Mouse (Mus musculus): Measurements from ENCODE around the gene Rasgef1b. TPM values are rescaled to one million over a fixed set of nuclear protein-coding genes. Genes with fewer than 3 reads are reported as not detected.
"Not testable (repeated sequence)": the region's sequence is repeated elsewhere in the genome, so short reads cannot be mapped to it uniquely, and the experiment has no call there.

Gene Rasgef1b
- total RNA-seq, 2 experiments from 2014 or later, result 0.36 to 0.37 TPM

DNA sequence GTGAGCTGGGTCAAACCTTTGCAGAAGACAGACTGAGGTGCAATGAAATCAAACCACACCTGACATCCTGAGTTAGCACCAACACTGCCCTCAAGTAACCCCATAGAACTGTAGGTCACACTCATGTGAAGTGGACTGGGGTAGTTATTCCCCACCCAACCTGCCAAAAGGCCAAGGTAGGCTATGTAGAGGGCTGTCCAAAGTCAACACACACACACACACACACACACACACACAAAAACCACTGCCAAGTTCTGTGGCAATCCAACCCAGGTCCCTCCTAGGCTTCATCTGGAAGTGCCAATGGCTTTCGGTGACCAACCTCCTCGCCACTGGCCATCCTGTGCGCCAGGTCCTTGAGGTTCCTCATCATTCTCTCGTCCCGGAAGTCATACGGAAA, 488.4 kb downstream of the Rasgef1b start:
- intact Hi-C loops (cut with DNase I), result loop anchor here (10.0 kb wide), 1 partner anchor 464 kb away; no protein-coding TSS in a partner anchor

GRCm38 (mm10) chr5:99239677-99240076, 489.2 kb downstream of the Rasgef1b start:
- intact Hi-C loops (cut with DNase I), result loop anchor here (10.0 kb wide), 1 partner anchor 465 kb away; no protein-coding TSS in a partner anchor

More for the DNA sequence above, 488.4 kb downstream of the Rasgef1b start:
- DNase-seq, result no peak

DNA sequence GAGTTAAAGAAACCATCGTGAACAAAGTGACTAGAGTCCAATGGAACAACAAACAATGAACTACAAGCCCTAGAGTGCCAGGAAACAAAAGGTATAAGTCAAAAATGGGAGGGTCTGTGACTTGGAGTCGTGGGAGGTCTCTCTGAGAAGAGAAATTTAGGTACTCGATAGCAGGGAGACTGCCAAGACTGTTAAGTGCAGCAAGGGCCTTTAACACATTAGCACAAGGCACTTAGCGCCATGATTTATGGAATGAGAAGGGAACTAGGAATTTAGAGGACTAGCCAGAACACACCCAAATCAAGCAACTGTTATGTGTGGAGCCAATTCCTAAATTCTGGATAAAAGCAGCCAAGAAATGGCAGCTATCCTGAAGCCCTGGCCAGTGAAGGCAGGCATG, 490.7 kb downstream of the Rasgef1b start:
- DNase-seq, result no peak
- intact Hi-C loops (cut with DNase I), result no loop called here

More at GRCm38 (mm10) chr5:99239677-99240076, 489.2 kb downstream of the Rasgef1b start:
- no peak for DNase-seq

DNA sequence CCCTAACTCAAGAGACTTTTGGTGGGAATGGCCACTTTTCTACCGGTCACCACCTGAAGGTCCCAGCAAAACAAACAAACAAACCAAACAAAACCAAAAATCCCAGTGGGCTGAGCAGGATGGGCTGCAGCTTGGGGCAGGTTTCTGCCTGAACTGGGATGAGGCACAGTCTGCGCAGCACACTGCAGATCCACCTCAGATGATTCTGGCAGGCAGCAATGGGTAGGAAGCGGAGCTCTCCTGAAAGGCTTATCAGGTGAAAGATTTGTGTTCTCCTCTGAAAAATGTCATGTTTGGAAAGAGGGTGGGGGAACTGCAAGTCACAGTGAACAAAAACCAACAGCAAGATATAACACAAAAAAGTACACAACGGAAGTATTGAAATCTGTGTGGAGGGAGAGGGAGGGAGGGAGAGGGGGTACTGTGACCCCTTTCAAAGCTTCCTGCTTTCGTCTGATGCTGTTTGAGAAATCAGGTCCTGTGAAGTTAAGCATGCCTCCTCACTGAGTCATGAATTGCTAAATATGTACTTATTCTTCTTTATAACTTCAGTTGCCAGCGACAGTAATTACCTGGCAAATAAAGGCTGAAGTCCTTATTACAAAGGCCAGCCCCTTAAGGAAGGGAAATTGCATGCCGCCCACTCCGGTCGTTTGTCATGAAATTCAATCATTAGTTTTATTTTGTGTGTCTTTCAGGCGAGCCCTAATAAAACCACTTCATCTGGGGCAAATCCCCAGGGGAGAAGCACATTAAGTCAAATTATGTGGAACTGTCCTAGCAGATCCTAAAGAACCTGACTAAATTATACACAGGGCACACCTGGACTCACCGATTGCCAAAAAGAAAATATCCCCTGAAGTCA, 491.7 kb downstream of the Rasgef1b start:
- no peak for DNase-seq
- intact Hi-C loops (cut with DNase I), result no loop called here

GRCm38 (mm10) chr5:99236431-99236830, 492.4 kb downstream of the Rasgef1b start:
- intact Hi-C loops (cut with DNase I), result no loop called here
- no peak for DNase-seq

GRCm38 (mm10) chr5:99234275-99234674, 494.6 kb downstream of the Rasgef1b start:
- no peak for DNase-seq
- intact Hi-C loops (cut with DNase I), result no loop called here

DNA sequence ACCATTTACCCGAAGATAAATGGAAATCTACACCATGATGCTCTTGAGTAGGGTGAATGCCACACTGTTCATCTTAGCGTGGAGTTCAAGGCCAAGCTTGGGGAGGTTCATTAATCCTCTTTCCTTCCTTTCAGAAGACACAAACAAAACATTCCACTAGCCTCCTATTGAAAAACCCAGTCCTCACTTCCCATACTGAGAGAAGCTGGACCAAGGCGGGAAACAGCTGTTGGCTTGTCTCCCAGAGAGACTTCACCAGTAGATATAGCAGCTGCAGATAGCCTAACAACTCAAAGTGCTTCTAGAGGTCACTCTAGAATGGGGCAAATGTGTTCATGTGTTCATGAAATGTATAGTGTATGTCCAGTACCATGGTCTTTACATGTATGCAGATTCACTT, 495.7 kb downstream of the Rasgef1b start:
- intact Hi-C loops (cut with DNase I), result no loop called here
- no peak for DNase-seq

GRCm38 (mm10) chr5:99232410-99232809, 496.5 kb downstream of the Rasgef1b start:
- intact Hi-C loops (cut with DNase I), result no loop called here
- no peak for DNase-seq

DNA sequence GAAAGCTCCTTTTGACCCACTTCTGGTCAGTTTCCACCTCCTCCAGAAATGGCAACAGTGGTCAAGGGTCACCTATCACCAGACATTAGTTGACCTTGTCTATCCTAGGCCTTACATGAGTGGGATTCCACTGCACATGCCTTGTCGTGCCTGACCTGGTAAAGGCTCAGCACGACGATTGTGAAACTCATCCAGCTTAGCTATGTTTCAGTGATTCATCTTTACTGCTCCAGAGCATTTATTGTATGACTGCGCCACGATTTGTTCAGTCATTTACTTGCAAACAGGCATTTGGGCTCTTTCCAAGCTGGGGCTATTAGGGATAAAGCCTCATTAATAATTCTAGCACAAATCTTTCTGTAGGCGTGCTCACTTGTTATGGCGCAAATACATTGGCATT, 498.4 kb downstream of the Rasgef1b start:
- DNase-seq, result no peak
- intact Hi-C loops (cut with DNase I), result no loop called here

GRCm38 (mm10) chr5:99227361-99227760, 501.5 kb downstream of the Rasgef1b start:
- no peak for DNase-seq
- intact Hi-C loops (cut with DNase I), result no loop called here

- DNase-seq, result no peak
- intact Hi-C loops (cut with DNase I), result no loop called here
Observed at GRCm38 (mm10) chr5:99224571-99225011, 504.3 kb downstream of the Rasgef1b start.

GRCm38 (mm10) chr5:99223869-99224498, 504.9 kb downstream of the Rasgef1b start:
- DNase-seq, result no peak
- intact Hi-C loops (cut with DNase I), result no loop called here

GRCm38 (mm10) chr5:99218385-99218784, 510.5 kb downstream of the Rasgef1b start:
- intact Hi-C loops (cut with DNase I), result no loop called here
- DNase-seq, result no peak

GRCm38 (mm10) chr5:99216588-99217152, 512.2 kb downstream of the Rasgef1b start:
- intact Hi-C loops (cut with DNase I); DNase-seq: not testable (repeated sequence)

- DNase-seq, result no peak
- intact Hi-C loops (cut with DNase I), result no loop called here
Observed at GRCm38 (mm10) chr5:99215207-99216157, 513.4 kb downstream of the Rasgef1b start.

- DNase-seq, result no peak
- intact Hi-C loops (cut with DNase I), result no loop called here
Observed at GRCm38 (mm10) chr5:99214400-99214799, 514.5 kb downstream of the Rasgef1b start.

GRCm38 (mm10) chr5:99213211-99213610, 515.7 kb downstream of the Rasgef1b start:
- intact Hi-C loops (cut with DNase I), result no loop called here
- no peak for DNase-seq

- no peak for DNase-seq
- intact Hi-C loops (cut with DNase I), result loop anchor here (2.0 to 5.0 kb wide), 2 partner anchors 375 to 694 kb away; no protein-coding TSS in a partner anchor
Observed at GRCm38 (mm10) chr5:99203475-99203874, 525.4 kb downstream of the Rasgef1b start.

- intact Hi-C loops (cut with DNase I), result loop anchor here (2.0 to 5.0 kb wide), 2 partner anchors 377 to 695 kb away; no protein-coding TSS in a partner anchor
- no peak for DNase-seq
Observed at GRCm38 (mm10) chr5:99202074-99202837, 526.6 kb downstream of the Rasgef1b start.

Data from gastrocnemius, postnatal 36 days (tissue).